Comparison of ENCODE assay signal across 11 mouse cellular contexts in genomic region chr4:123409034-123409692, GRCm38 (mm10).
DNase-seq lines count a peak whose midpoint lies in the region; ATAC-seq lines count a peak whose summit lies in the region.
"Had no signal": no experiment of that assay in that cellular context is flagged by ENCODE, and none has a peak within 500 bp of the region (broad histone marks: within the 10 kb centered on the region; RNA-seq: fewer than 3 reads in every experiment).

No protein-coding gene starts in this region.

- 82% methylated on average over 3 of the region's 3 CpGs for WGBS in kidney, embryonic 15.5 days

- no peak overlapping the region for H3K27ac ChIP-seq in kidney, embryonic 15.5 days

- no peak overlapping the region for H3K9ac ChIP-seq in kidney, embryonic 15.5 days

- H3K27me3 ChIP-seq in kidney, embryonic 15.5 days, result no peaks in the 10 kb centered on the region

- no peak for ATAC-seq in kidney, embryonic 15.5 days (replicated peaks; ENCODE audit: low FRiP score)
- ATAC-seq in activated CD4-positive, CD25-positive, alpha-beta regulatory T cell, adult 4 months, result no peak

- H3K9me3 ChIP-seq in kidney, embryonic 15.5 days (replicated peaks), result no peaks in the 10 kb centered on the region

- DNase-seq in frontal cortex, postnatal 36 days (ENCODE audit: low spot score in 2 of 2), result peak; percentile 38 to 50
- no peak for DNase-seq in frontal cortex, postnatal 25 days (ENCODE audit: low spot score in 2 of 2)
- DNase-seq in kidney, adult 8-10 months, result no peak
- peak; percentile 31 for DNase-seq in urinary bladder, postnatal 14 days (ENCODE audit: low spot score)
- no peak for DNase-seq in urinary bladder, postnatal 36 days (ENCODE audit: low spot score in 2 of 2)
- no peak for DNase-seq in adrenal gland, postnatal 14 days
- DNase-seq: cerebellum, adult 11 months; retina, postnatal 1 day had no signal

- H3K36me3 ChIP-seq in kidney, embryonic 15.5 days, result peaks cover 26% of the 10 kb centered on the region

- H3K4me3 ChIP-seq in kidney, embryonic 15.5 days (replicated peaks), result no peak overlapping the region
- H3K4me3 ChIP-seq: erythroblast, embryonic 14.5 days had no signal

- peak overlapping the region; percentile 85; the same call in 1 of the 2 replicates for H3K4me2 ChIP-seq in kidney, embryonic 15.5 days

- H3K4me1 ChIP-seq in kidney, embryonic 15.5 days, result peaks cover 81% of the 10 kb centered on the region

Comparison
In these comparisons a context has a peak if more than half of its experiments do, and no peak if none do; other contexts are left out.
1. DNase-seq: peak in frontal cortex, postnatal 36 days (2 of 2) and urinary bladder, postnatal 14 days (single experiment); none in frontal cortex, postnatal 25 days (0 of 2), kidney, adult 8-10 months (0 of 2), urinary bladder, postnatal 36 days (0 of 2) and adrenal gland, postnatal 14 days (single experiment).